Mouse (Mus musculus) liver, embryonic 14.5 days (tissue): ENCODE measurements around the gene Phyh.

ENCODE experiments used
- CTCF ChIP-seq: IDR thresholded peaks from 2 replicates; pipeline ENCODE4 v1.5.1; 2016; ENCODE audit warnings: antibody characterized with exemption, low read depth, control low read depth
- EP300 ChIP-seq: IDR thresholded peaks from 2 replicates; pipeline ENCODE4 v1.6.1; 2016; ENCODE audit warnings: antibody characterized with exemption, low read depth

DNA sequence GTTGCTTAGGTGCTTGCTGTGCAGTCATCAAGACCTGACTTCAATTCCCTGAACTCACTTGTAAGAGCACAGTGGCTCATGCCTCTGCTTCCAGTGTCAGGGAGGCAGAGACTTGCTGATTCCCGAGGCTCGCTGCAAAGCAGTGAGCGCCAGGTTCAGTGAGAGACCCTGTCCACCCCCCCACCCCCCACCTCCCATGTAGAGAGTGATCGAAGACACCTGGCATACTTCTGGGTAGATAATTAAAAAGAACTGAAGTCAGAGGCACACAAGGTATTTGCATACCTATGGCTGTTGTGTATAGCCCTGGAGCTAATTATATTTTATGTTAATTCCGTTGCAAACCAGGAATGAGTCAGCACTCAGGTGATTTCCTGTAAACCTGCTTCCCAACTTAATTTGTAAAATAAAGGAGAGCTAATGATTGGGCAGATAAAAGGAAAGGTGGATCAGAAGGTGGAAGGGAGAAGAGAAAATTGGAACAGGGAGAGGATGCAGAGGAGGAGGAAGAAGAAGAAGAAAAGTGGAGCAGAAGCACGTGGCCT is 35.5 kb downstream of the Phyh start:
- no peak for TF ChIP-seq EP300
- TF ChIP-seq CTCF, result no peak
